Mouse (Mus musculus) heart, embryonic 13.5 days (tissue): ENCODE data around the gene F8. TPM values are rescaled to one million over a fixed set of nuclear protein-coding genes. Genes with fewer than 3 reads are reported as not detected.

Source experiments
- ATAC-seq: fragments of 200-750 bp; cut with Nextera tagmentation; 2 replicates; pipeline ENCODE4 v1.8.0; 2017; ENCODE audit warnings: moderate TSS enrichment; ENCODE audit not compliant: insufficient number of reproducible peaks, low FRiP score, low TSS enrichment; ENCODE audit errors: extremely low read depth
- H3K27ac ChIP-seq: fragments of 300-500 bp; sonication (generic); replicated peaks from 2 replicates; pipeline ENCODE4 v1.5.1; 2015; ENCODE audit warnings: moderate library complexity, mild to moderate bottlenecking, inconsistent platforms
- H3K27me3 ChIP-seq: fragments of 300-500 bp; sonication (generic); replicated peaks from 2 replicates; pipeline ENCODE4 v1.6.1; 2015; ENCODE audit warnings: mild to moderate bottlenecking, inconsistent platforms
- H3K36me3 ChIP-seq: fragments of 300-500 bp; sonication (generic); 2 replicates; pipeline ENCODE4 v1.6.1; 2015; ENCODE audit warnings: mild to moderate bottlenecking, inconsistent platforms
- H3K4me1 ChIP-seq: fragments of 300-500 bp; sonication (generic); 2 replicates; pipeline ENCODE4 v1.6.1; 2015; ENCODE audit warnings: inconsistent platforms
- H3K4me2 ChIP-seq: fragments of 300-500 bp; sonication (generic); 2 replicates; pipeline ENCODE4 v1.6.1; 2015; ENCODE audit warnings: inconsistent platforms, mild to moderate bottlenecking, moderate library complexity
- H3K4me3 ChIP-seq: fragments of 300-500 bp; sonication (generic); 2 replicates; pipeline ENCODE4 v1.5.1; 2015; ENCODE audit warnings: moderate library complexity, mild to moderate bottlenecking, inconsistent platforms
- H3K9ac ChIP-seq: fragments of 300-500 bp; sonication (generic); 2 replicates; pipeline ENCODE4 v1.6.1; 2015; ENCODE audit warnings: inconsistent platforms, mild to moderate bottlenecking, moderate library complexity
- H3K9me3 ChIP-seq: fragments of 300-500 bp; sonication (generic); 2 replicates; pipeline ENCODE4 v1.6.1; 2016; ENCODE audit warnings: inconsistent platforms
- WGBS: fragments of 180-500 bp; shearing (Covaris S2); methylation state at CpG from one replicate; pipeline ENCODE4 v1.1.7; 2015; ENCODE audit warnings: mixed read lengths; 5-methylcytosine and 5-hydroxymethylcytosine counted together
- polyA plus RNA-seq: library from polyadenylated mRNA; unstranded; fragments of >200 nt; fragmentation: Nextera tagmentation; extraction: Ambion mirVana; gene quantifications from 2 replicates; pipeline ENCODE4 v1.2.1, GENCODE M21; 2015

The F8 gene
- polyA plus RNA-seq, 1 experiment from 2014 or later: 1.6 TPM

DNA sequence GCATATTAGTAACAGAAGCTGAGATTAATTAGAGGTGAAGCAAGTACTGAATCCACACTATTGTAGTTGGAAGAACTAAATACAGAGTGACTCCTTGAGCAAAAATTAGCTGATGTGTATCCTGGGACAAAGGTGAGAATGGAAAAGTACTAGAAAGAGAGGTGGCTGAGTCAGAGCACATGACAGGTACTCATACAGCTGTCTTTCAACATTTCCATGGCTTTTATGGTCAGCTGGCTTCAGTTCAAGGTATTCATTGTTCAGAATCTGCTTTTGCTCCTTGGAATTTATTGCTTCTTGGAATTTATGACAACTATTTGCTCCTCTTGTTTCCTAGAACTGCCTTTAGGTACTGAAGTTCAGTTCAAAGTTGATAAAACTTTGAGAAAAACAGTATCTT lies 245.5 kb downstream of the F8 start:
- H3K27ac ChIP-seq: no peak overlapping the region
- no peaks in the 10 kb centered on the region for H3K36me3 ChIP-seq
- no peak for ATAC-seq
- no peaks in the 10 kb centered on the region for H3K4me1 ChIP-seq
- H3K27me3 ChIP-seq: no peaks in the 10 kb centered on the region
- no peaks in the 10 kb centered on the region for H3K9me3 ChIP-seq
- H3K4me2 ChIP-seq: no peak overlapping the region
- H3K4me3 ChIP-seq: no peak overlapping the region
- no peak overlapping the region for H3K9ac ChIP-seq

GRCm38 (mm10) chrX:75130467-75131160 lies 251.8 kb downstream of the F8 start, which contains the start of gene Mpp1:
Mpp1 (minus strand) TSS chrX:75131016.
- H3K4me3 ChIP-seq: peak within 1 kb of the TSS; percentile 65
- ATAC-seq: peak; percentile 88
- peaks cover 6% of the 10 kb centered on the region; the same call in 1 of the 2 replicates for H3K4me1 ChIP-seq
- H3K36me3 ChIP-seq: no peaks in the 10 kb centered on the region
- peak within 1 kb of the TSS; percentile 83 for H3K9ac ChIP-seq
- H3K27ac ChIP-seq: peak within 1 kb of the TSS; percentile 68
- WGBS: 11% methylated on average over 36 of the region's 36 CpGs
- H3K4me2 ChIP-seq: peak within 1 kb of the TSS; percentile 68
- no peaks in the 10 kb centered on the region for H3K27me3 ChIP-seq
- H3K9me3 ChIP-seq: no peaks in the 10 kb centered on the region

- no peak for ATAC-seq
- Histone ChIP-seq H3K36me3 (peaks cover 10% of the 10 kb centered on the region; the same call in 1 of the 2 replicates), H3K27ac (no peak overlapping the region), H3K27me3 (no peaks in the 10 kb centered on the region), H3K4me2 (peak overlapping the region; percentile 68), H3K9me3 (no peaks in the 10 kb centered on the region), H3K4me3 (peak overlapping the region; percentile 65), H3K4me1 (peaks cover 6% of the 10 kb centered on the region; the same call in 1 of the 2 replicates), H3K9ac (no peak overlapping the region)
- WGBS: 52% methylated on average over 2 of the region's 2 CpGs
Measured at GRCm38 (mm10) chrX:75129474-75129873, 252.9 kb downstream of the F8 start.

DNA sequence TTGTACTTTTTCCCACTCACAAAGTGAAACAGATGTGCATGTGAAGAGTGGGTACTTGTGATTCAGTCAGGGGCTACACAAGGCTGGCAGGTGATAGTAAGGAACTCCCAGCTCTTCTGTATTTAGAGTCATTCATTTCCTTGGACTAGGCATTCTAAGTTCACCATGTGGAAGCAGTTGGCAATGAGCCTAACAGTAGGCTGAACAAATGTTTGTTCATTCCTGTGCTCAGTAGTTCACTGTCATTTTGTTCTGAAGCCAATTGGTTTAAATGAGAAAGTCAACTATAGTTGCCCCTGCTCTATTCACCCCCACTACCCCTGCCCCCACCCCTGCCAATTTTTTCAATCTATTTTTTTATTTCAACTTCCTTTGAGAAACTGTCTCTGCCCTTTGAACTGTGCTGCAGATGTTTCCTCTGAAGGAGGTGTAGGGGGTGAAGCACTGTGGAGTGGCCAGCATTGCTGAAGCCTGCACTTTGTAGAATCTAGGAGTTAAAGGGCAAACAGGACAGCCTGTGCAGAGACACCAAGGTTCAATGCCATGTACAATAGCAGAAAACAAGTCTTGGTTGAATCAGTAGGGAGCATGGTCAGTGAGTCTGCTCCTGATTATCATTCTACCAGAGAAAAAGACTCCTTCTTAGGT lies 254.0 kb downstream of the F8 start:
- Histone ChIP-seq H3K9ac (no peak overlapping the region), H3K36me3 (peaks cover 10% of the 10 kb centered on the region; the same call in 1 of the 2 replicates), H3K9me3 (no peaks in the 10 kb centered on the region), H3K27me3 (no peaks in the 10 kb centered on the region), H3K4me1 (peaks cover 6% of the 10 kb centered on the region; the same call in 1 of the 2 replicates), H3K27ac (no peak overlapping the region), H3K4me2 (no peak overlapping the region), H3K4me3 (no peak overlapping the region)
- ATAC-seq: no peak

- Histone ChIP-seq H3K4me3 (no peak overlapping the region), H3K9me3 (no peaks in the 10 kb centered on the region), H3K4me1 (peaks cover 6% of the 10 kb centered on the region; the same call in 1 of the 2 replicates), H3K9ac (no peak overlapping the region), H3K27ac (no peak overlapping the region), H3K4me2 (no peak overlapping the region), H3K27me3 (no peaks in the 10 kb centered on the region), H3K36me3 (peaks cover 15% of the 10 kb centered on the region; the same call in 1 of the 2 replicates)
- ATAC-seq: no peak
Measured at GRCm38 (mm10) chrX:75126893-75127292, 255.5 kb downstream of the F8 start.

DNA sequence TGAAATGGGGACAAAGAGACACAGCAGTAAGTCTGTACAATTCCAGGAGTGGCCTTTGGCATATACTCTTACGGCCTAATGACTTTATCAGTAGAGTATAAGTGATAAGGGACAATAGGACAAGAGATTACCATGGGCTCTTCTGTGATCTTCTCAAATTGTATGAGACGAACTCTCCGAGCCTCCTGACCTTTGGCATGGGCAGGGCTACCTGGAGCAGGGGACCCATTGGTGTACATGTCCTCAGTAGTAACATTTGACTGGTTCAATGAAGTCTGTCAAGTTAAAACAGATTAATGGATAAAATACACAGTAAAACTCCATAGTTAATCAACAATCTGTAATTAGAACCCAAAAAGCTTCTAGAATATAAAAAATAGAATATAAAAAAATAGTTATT lies 256.8 kb downstream of the F8 start:
- H3K9me3 ChIP-seq: no peaks in the 10 kb centered on the region

More for the DNA sequence above, 256.8 kb downstream of the F8 start:
- Histone ChIP-seq H3K4me1 (peaks cover 6% of the 10 kb centered on the region; the same call in 1 of the 2 replicates), H3K9ac (no peak overlapping the region), H3K36me3 (peaks cover 21% of the 10 kb centered on the region; the same call in 1 of the 2 replicates), H3K4me2 (no peak overlapping the region), H3K4me3 (no peak overlapping the region), H3K27me3 (no peaks in the 10 kb centered on the region), H3K27ac (no peak overlapping the region)
- WGBS: 65% methylated on average over 3 of the region's 3 CpGs
- no peak for ATAC-seq

Other genes with a start within 250 kb of the F8 start
- gene Smim9, start 218.8 kb downstream of the F8 start, polyA plus RNA-seq: not detected in 2 replicates
- gene Fundc2, start 216 bp downstream of the F8 start, polyA plus RNA-seq: 77.7 and 81.1 TPM in 2 replicates
- gene Cmc4, start 34.0 kb upstream of the F8 start, polyA plus RNA-seq: 17.2 and 18.3 TPM in 2 replicates
- gene Mtcp1, start 34.0 kb upstream of the F8 start, polyA plus RNA-seq: 5.3 and 5.4 TPM in 2 replicates
- 45.9 and 57.7 TPM in 2 replicates for gene Brcc3, start 34.0 kb upstream of the F8 start, polyA plus RNA-seq
- gene Vbp1, start 131.7 kb upstream of the F8 start, polyA plus RNA-seq: 157 and 181 TPM in 2 replicates
- gene Rab39b, start 195.6 kb upstream of the F8 start, polyA plus RNA-seq: 0.40 and 0.41 TPM in 2 replicates